22 mouse cellular contexts compared by ENCODE assay signal in genomic region chr6:146304088-146304487, GRCm38 (mm10).
DNase-seq lines count a peak whose midpoint lies in the region; ATAC-seq and TF ChIP-seq lines count a peak whose summit lies in the region.
"Had no signal": no experiment of that assay in that cellular context is flagged by ENCODE, and none has a peak within 500 bp of the region (broad histone marks: within the 10 kb centered on the region; RNA-seq: fewer than 3 reads in every experiment).

No protein-coding gene starts in this region.

- H3K27me3 ChIP-seq in kidney, embryonic 15.5 days = no peaks in the 10 kb centered on the region
- H3K27me3 ChIP-seq in kidney, postnatal 0 days (ENCODE audit: insufficient read depth, low read length) = no peaks in the 10 kb centered on the region
- H3K27me3 ChIP-seq: embryonic facial prominence, embryonic 13.5 days; embryonic facial prominence, embryonic 15.5 days; forebrain, embryonic 13.5 days; forebrain, embryonic 15.5 days had no signal

- no peak overlapping the region for H3K9ac ChIP-seq in kidney, embryonic 15.5 days
- H3K9ac ChIP-seq in kidney, postnatal 0 days (ENCODE audit: low read depth, low read length) = no peak overlapping the region
- H3K9ac ChIP-seq: embryonic facial prominence, embryonic 13.5 days; embryonic facial prominence, embryonic 15.5 days; forebrain, embryonic 13.5 days; forebrain, embryonic 15.5 days had no signal

- H3K9me3 ChIP-seq in kidney, embryonic 15.5 days (replicated peaks) = no peaks in the 10 kb centered on the region
- no peaks in the 10 kb centered on the region for H3K9me3 ChIP-seq in kidney, postnatal 0 days (replicated peaks; ENCODE audit: low read length)
- H3K9me3 ChIP-seq: embryonic facial prominence, embryonic 13.5 days; embryonic facial prominence, embryonic 15.5 days; forebrain, embryonic 13.5 days; forebrain, embryonic 15.5 days had no signal

- ATAC-seq in kidney, embryonic 15.5 days (replicated peaks; ENCODE audit: low FRiP score) = peak; percentile 79
- ATAC-seq in kidney, postnatal 0 days (replicated peaks; ENCODE audit: low FRiP score, low read depth) = no peak
- no peak for ATAC-seq in erythroid progenitor cell, adult 5-6 weeks (replicated peaks; ENCODE audit: low FRiP score, poor library complexity, severe bottlenecking)
- ATAC-seq: forebrain, embryonic 13.5 days; forebrain, embryonic 15.5 days had no signal

- TF ChIP-seq CTCF in kidney, postnatal 0 days (IDR thresholded peaks at IDR 0.05; ENCODE audit: low read depth) = no peak

- H3K4me1 ChIP-seq in kidney, embryonic 15.5 days = peaks cover 17% of the 10 kb centered on the region
- H3K4me1 ChIP-seq in kidney, postnatal 0 days (replicated peaks; ENCODE audit: insufficient read depth, low read length) = no peaks in the 10 kb centered on the region
- H3K4me1 ChIP-seq: forebrain, embryonic 13.5 days; forebrain, embryonic 15.5 days had no signal

- DNase-seq in kidney, adult 9 months = peak; percentile 22
- no peak for DNase-seq in kidney, postnatal 25 days
- no peak for DNase-seq in kidney, postnatal 10 days
- DNase-seq in kidney, postnatal 0 days (ENCODE audit: low spot score) = peak; percentile 30
- no peak for DNase-seq in kidney, postnatal 14 days
- peak; percentile 23 to 47 for DNase-seq in kidney, postnatal 36 days
- DNase-seq: adrenal gland, adult 2 months; adrenal gland, postnatal 10 days; adrenal gland, postnatal 25 days; cerebellum, adult 11 months; cerebellum, adult 18-20 months; cerebellum, adult 8-10 months; cerebellum, adult 9-11 months; cerebellum, postnatal 36 days; embryo, embryonic 11 days had no signal

- 67% methylated on average over 11 of the region's 11 CpGs for WGBS in kidney, embryonic 15.5 days
- WGBS in kidney, postnatal 0 days = 67% methylated on average over 11 of the region's 11 CpGs

- H3K36me3 ChIP-seq in kidney, embryonic 15.5 days = no peaks in the 10 kb centered on the region
- H3K36me3 ChIP-seq in kidney, postnatal 0 days (ENCODE audit: insufficient read depth, low read length) = no peaks in the 10 kb centered on the region
- H3K36me3 ChIP-seq: embryonic facial prominence, embryonic 13.5 days; embryonic facial prominence, embryonic 15.5 days; forebrain, embryonic 15.5 days had no signal

- H3K4me2 ChIP-seq in kidney, embryonic 15.5 days = no peak overlapping the region
- no peak overlapping the region for H3K4me2 ChIP-seq in kidney, postnatal 0 days (ENCODE audit: low read length)
- H3K4me2 ChIP-seq: embryonic facial prominence, embryonic 13.5 days; embryonic facial prominence, embryonic 15.5 days; forebrain, embryonic 13.5 days; forebrain, embryonic 15.5 days had no signal

- H3K4me3 ChIP-seq in kidney, embryonic 15.5 days (replicated peaks) = no peak overlapping the region
- no peak overlapping the region for H3K4me3 ChIP-seq in kidney, postnatal 0 days (replicated peaks; ENCODE audit: low read depth, low read length)
- H3K4me3 ChIP-seq: embryonic facial prominence, embryonic 13.5 days; embryonic facial prominence, embryonic 15.5 days; erythroblast, embryonic 14.5 days; forebrain, embryonic 13.5 days; forebrain, embryonic 15.5 days had no signal

- no peak overlapping the region for H3K27ac ChIP-seq in kidney, embryonic 15.5 days
- no peak overlapping the region for H3K27ac ChIP-seq in kidney, postnatal 0 days
- H3K27ac ChIP-seq: embryonic facial prominence, embryonic 13.5 days; embryonic facial prominence, embryonic 15.5 days; forebrain, embryonic 13.5 days; forebrain, embryonic 15.5 days had no signal

Comparison
In these comparisons a context has a peak if more than half of its experiments do, and no peak if none do; other contexts are left out.
1. DNase-seq: peak in kidney, adult 9 months (single experiment), kidney, postnatal 0 days (single experiment) and kidney, postnatal 36 days (2 of 2); none in kidney, postnatal 25 days (0 of 2), kidney, postnatal 10 days (single experiment) and kidney, postnatal 14 days (single experiment).